Mouse (Mus musculus): ENCODE results near the gene Rnase1.

DNA sequence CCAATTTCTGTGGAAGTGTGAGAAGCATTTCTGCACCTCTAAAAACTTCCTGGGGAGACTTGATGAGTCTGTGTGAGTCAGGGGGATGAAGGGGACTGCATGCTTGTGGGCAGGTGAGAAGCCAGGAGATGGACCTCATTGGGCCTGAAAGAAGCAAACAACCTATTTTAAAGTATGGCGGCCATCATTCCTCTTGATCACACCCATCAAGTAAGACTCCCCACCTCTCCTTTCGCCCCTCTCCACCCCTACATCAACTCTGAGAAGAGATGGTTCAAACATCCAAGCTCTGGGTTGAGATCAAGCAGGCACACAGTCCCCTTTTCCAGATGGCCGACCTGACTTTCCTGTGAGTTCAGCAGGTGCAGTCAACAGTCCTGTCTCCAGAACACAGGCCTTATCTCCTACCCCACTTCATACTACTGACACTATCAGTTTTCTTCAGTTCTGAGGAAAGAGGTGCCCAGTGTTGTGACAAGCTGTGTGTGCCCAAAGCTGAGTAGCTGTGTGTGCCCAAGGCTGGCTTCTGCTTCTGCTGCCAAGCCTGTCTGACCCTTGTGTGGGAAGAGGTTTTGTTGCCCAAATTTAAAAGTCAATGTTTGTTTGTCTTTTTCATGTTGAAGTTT, 3.7 kb upstream of the Rnase1 start:
- TF ChIP-seq POLR2A (IDR thresholded peaks at IDR 0.05; ENCODE audit: insufficient read depth, low read depth, low read length) (no peak), CTCF (IDR thresholded peaks at IDR 0.05; ENCODE audit: insufficient read depth, low read depth, low read length) (no peak)

Data from olfactory bulb, adult 2 months (tissue).